Mouse (Mus musculus) small intestine, adult 2 months (tissue): ENCODE measurements around the gene Angptl6.

Experiments used
- CTCF ChIP-seq: fragments of 200-500 bp; IDR thresholded peaks from 2 replicates; pipeline ENCODE4 v1.5.1; 2012; ENCODE audit warnings: low read depth, mild to moderate bottlenecking, control low read depth, inconsistent platforms, low read length, moderate library complexity, mixed read lengths; ENCODE audit not compliant: insufficient replicate concordance, insufficient read length; ENCODE audit errors: extremely low read depth
- POLR2A ChIP-seq: fragments of 200-500 bp; IDR thresholded peaks from 2 replicates; pipeline ENCODE4 v1.6.1; 2012; ENCODE audit warnings: low read depth, mild to moderate bottlenecking, control low read depth, inconsistent platforms, low read length, moderate library complexity

- TF ChIP-seq CTCF, result peak; percentile 59; the same call in 1 of the 2 replicates
- TF ChIP-seq POLR2A, result peak; percentile 87
Measured at GRCm38 (mm10) chr9:20878041-20878709, 1.4 kb downstream of the Angptl6 start.
